Comparison of ENCODE assay signal across 9 mouse cellular contexts in genomic region chr10:79921572-79921971, GRCm38 (mm10). TPM values are rescaled to one million over a fixed set of nuclear protein-coding genes. Genes with fewer than 3 reads are reported as not detected.
DNase-seq lines count a peak whose midpoint lies in the region; ATAC-seq and TF ChIP-seq lines count a peak whose summit lies in the region.
"Had no signal": no experiment of that assay in that cellular context is flagged by ENCODE, and none has a peak within 500 bp of the region (broad histone marks: within the 10 kb centered on the region; RNA-seq: fewer than 3 reads in every experiment).

No protein-coding gene starts in this region.

- no peak for ATAC-seq in kidney, postnatal 0 days (replicated peaks; ENCODE audit: low FRiP score, low read depth)
- no peak for ATAC-seq in embryonic facial prominence, embryonic 13.5 days (ENCODE audit: insufficient number of reproducible peaks, insufficient read depth, low FRiP score, low TSS enrichment, low read depth)
- ATAC-seq in intestine, embryonic 14.5 days (replicated peaks; ENCODE audit: low FRiP score, low TSS enrichment, low read depth): no peak
- ATAC-seq in neural tube, embryonic 13.5 days (ENCODE audit: low read depth): no peak

- 0 out of 2 replicates have a peak overlapping the region, but pooled peaks have one; percentile 35 for H3K9ac ChIP-seq in kidney, postnatal 0 days (ENCODE audit: low read depth, low read length)
- H3K9ac ChIP-seq in embryonic facial prominence, embryonic 13.5 days: peak overlapping the region; percentile 62
- H3K9ac ChIP-seq in intestine, embryonic 14.5 days (ENCODE audit: low read length): peak overlapping the region; percentile 21; the same call in 1 of the 2 replicates
- peak overlapping the region; percentile 60 for H3K9ac ChIP-seq in neural tube, embryonic 13.5 days

- H3K27me3 ChIP-seq in kidney, postnatal 0 days (ENCODE audit: insufficient read depth, low read length): peaks cover 46% of the 10 kb centered on the region
- peaks cover 73% of the 10 kb centered on the region for H3K27me3 ChIP-seq in embryonic facial prominence, embryonic 13.5 days
- H3K27me3 ChIP-seq in intestine, embryonic 14.5 days (replicated peaks; ENCODE audit: control insufficient read depth, insufficient read depth, low read length): peaks cover 57% of the 10 kb centered on the region
- H3K27me3 ChIP-seq in neural tube, embryonic 13.5 days: peaks cover 72% of the 10 kb centered on the region

- WGBS in kidney, postnatal 0 days: 4% methylated on average over 34 of the region's 34 CpGs
- WGBS in embryonic facial prominence, embryonic 13.5 days: 1% methylated on average over 34 of the region's 34 CpGs
- WGBS in intestine, embryonic 14.5 days: 2% methylated on average over 34 of the region's 34 CpGs
- WGBS in neural tube, embryonic 13.5 days: 1% methylated on average over 34 of the region's 34 CpGs

- H3K36me3 ChIP-seq in kidney, postnatal 0 days (ENCODE audit: insufficient read depth, low read length): no peaks in the 10 kb centered on the region
- H3K36me3 ChIP-seq in embryonic facial prominence, embryonic 13.5 days: no peaks in the 10 kb centered on the region
- no peaks in the 10 kb centered on the region for H3K36me3 ChIP-seq in intestine, embryonic 14.5 days (ENCODE audit: control insufficient read depth, insufficient read depth, low read length)
- H3K36me3 ChIP-seq in neural tube, embryonic 13.5 days: no peaks in the 10 kb centered on the region

- H3K27ac ChIP-seq in kidney, postnatal 0 days: no peak overlapping the region
- H3K27ac ChIP-seq in embryonic facial prominence, embryonic 13.5 days: no peak overlapping the region
- no peak overlapping the region for H3K27ac ChIP-seq in intestine, embryonic 14.5 days (ENCODE audit: low read depth)
- no peak overlapping the region for H3K27ac ChIP-seq in neural tube, embryonic 13.5 days (replicated peaks)

- H3K4me3 ChIP-seq in kidney, postnatal 0 days (replicated peaks; ENCODE audit: low read depth, low read length): peak overlapping the region; percentile 26
- H3K4me3 ChIP-seq in embryonic facial prominence, embryonic 13.5 days: peak overlapping the region; percentile 33
- H3K4me3 ChIP-seq in intestine, embryonic 14.5 days (ENCODE audit: low read depth, low read length): peak overlapping the region; percentile 24
- H3K4me3 ChIP-seq in neural tube, embryonic 13.5 days: peak overlapping the region; percentile 27

- H3K9me3 ChIP-seq in kidney, postnatal 0 days (replicated peaks; ENCODE audit: low read length): no peaks in the 10 kb centered on the region
- H3K9me3 ChIP-seq in embryonic facial prominence, embryonic 13.5 days: no peaks in the 10 kb centered on the region
- H3K9me3 ChIP-seq in intestine, embryonic 14.5 days (ENCODE audit: control insufficient read depth, low read length): no peaks in the 10 kb centered on the region
- no peaks in the 10 kb centered on the region for H3K9me3 ChIP-seq in neural tube, embryonic 13.5 days

- peak overlapping the region; percentile 48 for H3K4me2 ChIP-seq in kidney, postnatal 0 days (ENCODE audit: low read length)
- peak overlapping the region; percentile 56 for H3K4me2 ChIP-seq in embryonic facial prominence, embryonic 13.5 days
- H3K4me2 ChIP-seq in intestine, embryonic 14.5 days (ENCODE audit: low read length): peak overlapping the region; percentile 47
- peak overlapping the region; percentile 51 for H3K4me2 ChIP-seq in neural tube, embryonic 13.5 days

- no peak for DNase-seq in kidney, postnatal 0 days (ENCODE audit: low spot score)
- no peak for DNase-seq in kidney, postnatal 36 days
- peak; percentile 74 for DNase-seq in intestine, embryonic 14.5 days (ENCODE audit: low spot score)
- DNase-seq in Muller cell, postnatal 12 days (ENCODE audit: inconsistent ontology term): no peak
- no peak for DNase-seq in adrenal gland, postnatal 10 days
- no peak for DNase-seq in embryo, embryonic 9.5 days (ENCODE audit: extremely low spot score)
- DNase-seq: heart, adult 18-20 months had no signal

- TF ChIP-seq CTCF in kidney, postnatal 0 days (IDR thresholded peaks at IDR 0.05; ENCODE audit: low read depth): no peak

- H3K4me1 ChIP-seq in kidney, postnatal 0 days (replicated peaks; ENCODE audit: insufficient read depth, low read length): peaks cover 18% of the 10 kb centered on the region
- H3K4me1 ChIP-seq in embryonic facial prominence, embryonic 13.5 days: peaks cover 53% of the 10 kb centered on the region
- H3K4me1 ChIP-seq in intestine, embryonic 14.5 days (replicated peaks; ENCODE audit: control insufficient read depth, insufficient read depth, low read length): peaks cover 32% of the 10 kb centered on the region
- H3K4me1 ChIP-seq in neural tube, embryonic 13.5 days (replicated peaks): peaks cover 39% of the 10 kb centered on the region

RNA-seq across cellular contexts. Expression of gene R3hdm4, which starts 0.6 kb away (rescaled TPM):
- polyA plus RNA-seq in kidney, postnatal 0 days (2015; fragmentation: Nextera tagmentation; extraction: Ambion mirVana): 120 and 137 TPM in 2 replicates
- polyA plus RNA-seq in embryonic facial prominence, embryonic 13.5 days (2015; fragmentation: Nextera tagmentation; extraction: Ambion mirVana): 190 and 206 TPM in 2 replicates
- 122 and 126 TPM in 2 replicates for polyA plus RNA-seq in intestine, embryonic 14.5 days (2014; fragmentation: Nextera tagmentation; extraction: Ambion mirVana)
- 237 and 249 TPM in 2 replicates for polyA plus RNA-seq in neural tube, embryonic 13.5 days (2015; fragmentation: Nextera tagmentation; extraction: Ambion mirVana)
- 10 to 100 TPM; 78.9 to 93.6 TPM for total RNA-seq in adrenal gland, postnatal 10 days (2021)

RNA-seq across cellular contexts. Expression of gene Kiss1r, which starts 4.8 kb away (rescaled TPM):
- 1.6 and 1.8 TPM in 2 replicates for polyA plus RNA-seq in kidney, postnatal 0 days (2015; fragmentation: Nextera tagmentation; extraction: Ambion mirVana)
- 0.98 and 1.3 TPM in 2 replicates for polyA plus RNA-seq in embryonic facial prominence, embryonic 13.5 days (2015; fragmentation: Nextera tagmentation; extraction: Ambion mirVana)
- 0.46 and 0.51 TPM in 2 replicates for polyA plus RNA-seq in intestine, embryonic 14.5 days (2014; fragmentation: Nextera tagmentation; extraction: Ambion mirVana)
- 2.1 and 2.4 TPM in 2 replicates for polyA plus RNA-seq in neural tube, embryonic 13.5 days (2015; fragmentation: Nextera tagmentation; extraction: Ambion mirVana)
- 1 to 10 TPM in 1 of 2 experiments, under 1 TPM in 1; 0.69 to 1.8 TPM for total RNA-seq in adrenal gland, postnatal 10 days (2021)

RNA-seq across cellular contexts. Expression of gene Arid3a, which starts 5.3 kb away (rescaled TPM):
- 4.1 and 4.5 TPM in 2 replicates for polyA plus RNA-seq in kidney, postnatal 0 days (2015; fragmentation: Nextera tagmentation; extraction: Ambion mirVana)
- 5.3 and 6.9 TPM in 2 replicates for polyA plus RNA-seq in embryonic facial prominence, embryonic 13.5 days (2015; fragmentation: Nextera tagmentation; extraction: Ambion mirVana)
- polyA plus RNA-seq in intestine, embryonic 14.5 days (2014; fragmentation: Nextera tagmentation; extraction: Ambion mirVana): 12.7 and 14.4 TPM in 2 replicates
- 3.4 and 5.4 TPM in 2 replicates for polyA plus RNA-seq in neural tube, embryonic 13.5 days (2015; fragmentation: Nextera tagmentation; extraction: Ambion mirVana)
- total RNA-seq in adrenal gland, postnatal 10 days (2021): 1 to 10 TPM; 6.3 to 8.1 TPM

RNA-seq across cellular contexts. Expression of gene Gm26602, which starts 10.9 kb away (rescaled TPM):
- polyA plus RNA-seq in kidney, postnatal 0 days (2015; fragmentation: Nextera tagmentation; extraction: Ambion mirVana): 4.8 and 21.6 TPM in 2 replicates
- 8.1 and 29.9 TPM in 2 replicates for polyA plus RNA-seq in embryonic facial prominence, embryonic 13.5 days (2015; fragmentation: Nextera tagmentation; extraction: Ambion mirVana)
- polyA plus RNA-seq in intestine, embryonic 14.5 days (2014; fragmentation: Nextera tagmentation; extraction: Ambion mirVana): not detected in 2 replicates
- polyA plus RNA-seq in neural tube, embryonic 13.5 days (2015; fragmentation: Nextera tagmentation; extraction: Ambion mirVana): 40.5 and 48.8 TPM in 2 replicates
- total RNA-seq in adrenal gland, postnatal 10 days (2021): not detected
- total RNA-seq: heart, adult 18-20 months had no signal

RNA-seq across cellular contexts. Expression of gene Med16, which starts 12.8 kb away (rescaled TPM):
- polyA plus RNA-seq in kidney, postnatal 0 days (2015; fragmentation: Nextera tagmentation; extraction: Ambion mirVana): 44.9 and 49.0 TPM in 2 replicates
- 47.6 and 49.3 TPM in 2 replicates for polyA plus RNA-seq in embryonic facial prominence, embryonic 13.5 days (2015; fragmentation: Nextera tagmentation; extraction: Ambion mirVana)
- polyA plus RNA-seq in intestine, embryonic 14.5 days (2014; fragmentation: Nextera tagmentation; extraction: Ambion mirVana): 42.0 and 46.3 TPM in 2 replicates
- polyA plus RNA-seq in neural tube, embryonic 13.5 days (2015; fragmentation: Nextera tagmentation; extraction: Ambion mirVana): 47.4 and 49.0 TPM in 2 replicates
- total RNA-seq in adrenal gland, postnatal 10 days (2021): 10 to 100 TPM; 48.1 to 50.8 TPM
